Mouse (Mus musculus) spleen, postnatal 4 days (tissue): ENCODE measurements around the gene Sap25.
"Not testable (repeated sequence)": the region's sequence is repeated elsewhere in the genome, so short reads cannot be mapped to it uniquely, and the experiment has no call there.

Experiments used
- DNase-seq, 2 experiments: peaks; one replicate each; pipeline ENCODE4 v3.0.0; 2022; ENCODE audit warnings: low spot score in 2 of 2

Gene Sap25

DNA sequence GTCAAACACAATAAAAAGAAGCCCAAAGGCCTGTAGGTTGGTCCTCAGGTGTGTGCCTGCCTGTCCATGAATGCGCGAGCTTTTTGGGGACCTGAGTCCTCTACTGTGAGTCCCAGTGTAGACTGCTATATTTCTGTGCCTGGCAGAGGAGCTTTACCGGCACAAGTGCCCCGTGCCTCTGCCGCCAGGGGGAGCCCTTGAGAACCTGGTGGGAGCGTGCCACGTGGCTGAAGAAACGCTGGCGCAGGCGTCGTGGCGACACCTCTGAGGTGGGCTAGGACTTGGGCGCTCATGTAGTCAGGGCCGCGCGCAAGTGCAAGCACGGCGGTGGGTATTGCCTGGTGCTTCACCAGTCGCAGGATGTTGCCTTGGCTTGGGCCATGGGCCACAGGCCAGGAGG, at the start of gene Sap25:
Gene Sap25, plus strand, starts transcription at position 281 of the 400 bp plus-strand sequence.
- peak; percentile 66 to 88 for DNase-seq

DNA sequence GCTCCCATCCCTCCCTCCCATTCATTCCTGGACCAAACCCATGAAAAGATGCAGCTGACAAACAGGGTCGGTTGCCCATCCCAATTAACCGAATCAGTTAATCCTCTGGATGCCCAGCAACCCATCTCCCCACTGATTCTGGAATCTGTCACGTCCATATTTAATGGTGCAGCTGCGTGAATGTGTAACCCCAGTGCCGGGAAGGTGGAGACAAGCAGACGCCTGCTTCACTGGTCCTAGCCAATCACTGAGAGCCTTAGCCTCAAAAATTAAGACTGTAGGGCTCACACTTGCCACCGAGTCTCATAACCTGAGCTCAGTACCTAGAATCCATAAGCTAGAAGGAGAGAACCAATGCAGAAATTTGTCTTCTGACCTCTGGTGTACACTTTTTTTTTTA, 45.2 kb upstream of the Sap25 start:
- DNase-seq, result no peak

DNA sequence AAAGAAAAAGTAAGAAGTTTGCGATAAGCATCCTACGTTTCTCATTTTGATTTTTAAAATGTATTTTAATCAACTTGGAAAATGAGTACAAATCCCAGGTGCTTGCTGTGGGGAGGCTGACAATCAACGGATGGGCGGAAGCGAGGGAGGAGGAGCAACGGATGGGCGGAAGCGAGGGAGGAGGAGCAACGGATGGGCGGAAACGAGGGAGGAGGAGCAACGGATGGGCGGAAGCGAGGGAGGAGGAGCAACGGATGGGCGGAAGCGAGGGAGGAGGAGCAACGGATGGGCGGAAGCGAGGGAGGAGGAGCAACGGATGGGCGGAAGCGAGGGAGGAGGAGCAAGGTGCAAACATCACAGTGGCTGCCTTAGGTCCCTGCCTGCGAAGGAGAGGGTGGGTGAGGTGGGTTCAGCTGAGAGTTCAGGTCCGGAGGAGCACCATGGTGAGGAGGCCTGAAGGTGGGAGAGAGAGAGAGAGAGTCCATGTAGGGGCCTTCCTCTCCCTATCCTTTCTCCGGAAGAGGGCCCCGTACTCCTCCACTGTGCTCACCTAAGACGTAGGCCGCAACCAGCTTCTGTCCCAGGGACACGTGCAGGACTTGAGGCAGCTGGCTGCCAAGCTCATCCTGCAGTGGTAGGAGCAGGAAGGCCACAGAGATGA, 44.4 kb upstream of the Sap25 start:
- DNase-seq, result peak in 1 of 2 experiments; percentile 36

DNA sequence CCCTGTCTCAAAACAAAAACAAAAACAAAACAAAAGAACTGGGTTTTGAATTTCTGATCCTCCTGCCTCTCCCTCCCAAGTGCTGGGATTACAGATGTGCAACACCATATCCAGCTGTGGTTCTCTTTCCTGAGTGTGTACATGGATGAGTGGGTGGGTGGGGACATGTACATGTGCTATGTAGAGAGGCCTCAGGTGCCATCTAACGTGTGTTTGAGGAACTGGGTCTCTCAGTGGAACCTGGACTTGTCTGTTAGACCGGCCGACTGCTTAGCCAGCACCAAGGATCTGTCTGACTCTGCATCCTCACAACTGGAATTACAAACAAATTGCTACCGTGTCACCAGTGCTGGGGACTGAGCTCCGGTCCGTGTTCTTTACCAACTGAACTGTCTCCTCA, 43.5 kb upstream of the Sap25 start:
- DNase-seq, result no peak

- DNase-seq, result no peak
These were observed 42.9 kb upstream of the Sap25 start for GRCm38 (mm10) chr5:137598100-137598826.

DNA sequence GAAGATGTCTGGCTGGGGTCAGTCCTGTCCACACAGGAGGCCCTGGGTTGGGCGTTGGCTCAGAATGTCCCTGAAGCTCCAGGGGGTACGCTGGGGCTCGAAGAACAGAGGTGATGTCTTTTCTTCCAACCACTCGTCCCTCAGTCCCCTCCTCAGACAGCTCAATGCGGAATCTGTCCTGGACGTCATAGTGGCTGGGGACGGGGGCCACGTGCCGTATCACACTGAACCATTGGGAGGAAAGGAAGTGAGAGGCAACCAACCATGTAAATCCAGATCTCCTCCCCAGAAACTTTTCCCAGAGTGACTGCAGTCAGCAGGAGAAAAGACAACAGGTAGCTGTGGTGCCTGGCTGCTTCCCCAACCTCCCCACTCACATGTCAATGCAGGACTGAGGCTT, 41.5 kb upstream of the Sap25 start:
- DNase-seq, result no peak

- DNase-seq, result no peak
These were observed 40.9 kb upstream of the Sap25 start for GRCm38 (mm10) chr5:137600281-137600618.

DNA sequence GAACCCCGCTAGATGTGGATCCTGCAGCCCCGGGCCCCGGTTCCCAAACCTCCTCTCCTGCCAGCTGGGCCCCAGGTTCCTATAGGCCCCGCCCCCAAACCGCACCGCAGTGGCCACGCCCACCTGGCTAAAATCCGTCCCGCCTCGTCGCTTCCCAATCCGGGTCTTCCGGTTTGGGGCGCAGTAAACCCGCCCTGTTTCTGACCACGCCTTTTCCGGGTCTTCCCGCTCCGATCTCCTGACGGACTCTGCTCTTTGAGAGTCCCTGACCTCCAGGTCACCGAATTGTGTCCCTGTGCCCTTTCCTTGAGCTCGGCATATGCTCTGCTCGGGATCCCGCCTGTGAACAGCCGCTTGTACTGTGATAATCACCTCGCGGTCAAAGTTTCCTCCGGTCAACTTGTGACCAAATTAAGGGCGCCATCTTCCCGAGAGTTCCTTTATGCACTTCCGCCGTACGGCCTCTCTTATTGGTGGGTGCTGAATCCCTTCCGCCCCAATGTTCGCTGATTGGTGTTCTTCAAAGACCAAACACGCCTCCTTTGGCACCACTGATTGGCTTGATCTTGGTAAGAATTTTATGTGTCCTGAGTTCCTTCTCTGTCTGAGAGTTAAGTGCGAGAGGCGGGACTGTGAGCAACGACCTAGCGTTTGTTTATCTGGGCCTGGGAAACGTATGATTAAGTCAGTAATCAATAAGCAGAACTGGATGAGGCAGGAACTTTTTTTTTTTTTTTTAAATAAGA, 40.3 kb upstream of the Sap25 start, which contains the start of gene Mospd3:
Gene Mospd3, minus strand, starts transcription at position 440 of the 746 bp plus-strand sequence.
- peak; percentile 98 to 99 for DNase-seq

DNA sequence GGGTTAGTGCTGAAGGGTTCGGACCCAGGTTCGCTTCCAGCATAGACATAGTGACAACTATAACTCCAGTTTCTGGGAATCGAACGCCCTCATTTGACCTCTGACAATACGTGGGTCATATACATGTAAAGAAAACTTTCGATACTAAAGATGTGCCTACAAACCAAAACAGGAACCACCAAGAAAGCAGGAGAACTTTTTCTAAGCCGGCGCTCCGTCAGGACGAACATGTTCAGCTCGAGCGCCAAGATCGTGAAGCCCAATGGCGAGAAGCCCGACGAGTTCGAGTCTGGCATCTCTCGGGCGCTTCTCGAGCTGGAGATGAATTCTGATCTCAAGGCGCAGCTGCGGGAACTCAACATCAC, 39.8 kb upstream of the Sap25 start:
- DNase-seq, result no peak

DNA sequence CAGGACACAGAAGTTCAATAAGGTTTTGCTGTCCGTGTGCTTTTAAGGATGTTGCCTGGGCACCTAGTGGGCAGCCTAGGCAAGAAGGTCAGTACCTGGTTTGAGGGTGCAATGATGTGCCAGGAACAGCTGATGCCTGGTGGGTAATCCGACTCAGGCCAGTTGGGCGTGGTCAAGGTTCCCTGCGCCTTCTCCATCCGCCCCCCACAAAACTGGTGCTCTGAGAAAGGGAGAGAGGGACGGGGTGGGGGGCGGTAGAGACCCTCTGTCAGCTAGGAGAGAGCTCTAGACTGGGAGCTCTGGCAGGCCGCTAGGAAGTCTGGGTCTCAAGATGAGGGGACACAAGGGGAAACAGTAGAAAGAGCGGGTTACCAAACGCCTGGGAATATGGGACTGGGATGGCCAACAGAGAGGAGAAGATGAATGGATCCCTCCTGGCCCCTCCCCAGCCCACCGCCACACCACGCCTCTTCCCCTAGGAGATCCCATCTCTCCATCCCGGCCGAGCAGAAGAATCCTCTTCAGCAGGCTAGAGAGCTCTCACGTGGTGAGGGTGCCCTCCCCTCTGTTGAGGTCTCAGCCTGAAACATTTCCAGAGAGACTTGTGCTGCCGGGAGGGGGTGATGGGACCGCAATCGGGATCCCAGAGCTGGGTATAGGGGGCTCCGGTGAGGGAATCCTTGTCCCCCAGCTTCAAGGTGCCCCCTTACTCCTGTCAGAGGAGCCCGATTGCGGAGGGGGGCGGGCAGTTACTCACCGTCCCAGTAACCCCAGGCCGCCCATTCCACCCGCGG, 33.1 kb upstream of the Sap25 start:
- no peak for DNase-seq

- no peak for DNase-seq
These were observed 32.4 kb upstream of the Sap25 start for GRCm38 (mm10) chr5:137608654-137609190.

DNA sequence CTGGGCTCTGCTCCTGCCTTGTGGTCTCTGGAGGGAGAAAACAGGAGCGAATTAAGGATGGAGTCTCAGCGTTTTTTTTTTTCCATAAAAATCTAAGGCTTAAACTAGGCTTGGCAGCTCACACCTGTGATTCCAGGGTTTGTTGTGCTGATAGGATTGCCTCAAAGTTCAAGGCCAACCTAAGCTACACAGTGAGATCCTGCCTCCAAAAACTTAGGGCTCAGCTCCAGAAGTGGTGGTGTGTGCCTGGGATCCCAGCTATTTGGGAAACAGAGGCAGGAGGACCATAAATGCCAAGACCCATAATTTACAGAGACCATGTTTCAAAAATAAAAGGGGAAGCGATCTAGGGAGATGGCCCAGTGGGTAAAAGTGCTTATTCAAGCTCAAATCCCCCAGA, 31.8 kb upstream of the Sap25 start:
- DNase-seq, result no peak

DNA sequence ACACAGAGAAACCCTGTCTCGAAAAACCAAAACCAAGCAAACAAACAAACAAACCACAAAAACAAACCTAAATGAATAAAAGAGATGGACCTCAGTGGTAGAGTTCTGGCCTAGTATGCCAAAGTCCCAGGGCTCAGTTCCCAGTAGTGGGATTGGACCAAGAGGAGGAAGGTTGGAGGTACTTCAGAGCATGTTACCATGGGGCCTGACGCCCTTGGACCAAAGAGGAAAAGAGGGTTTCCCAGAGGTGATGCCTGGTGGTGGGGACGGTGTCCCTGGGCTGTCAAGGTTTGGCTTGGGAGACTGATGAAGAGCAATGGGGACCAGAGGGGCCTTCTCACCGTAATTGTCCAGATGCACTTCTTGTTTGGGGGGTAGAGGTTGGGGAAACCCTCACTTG, 31.1 kb upstream of the Sap25 start:
- no peak for DNase-seq

DNA sequence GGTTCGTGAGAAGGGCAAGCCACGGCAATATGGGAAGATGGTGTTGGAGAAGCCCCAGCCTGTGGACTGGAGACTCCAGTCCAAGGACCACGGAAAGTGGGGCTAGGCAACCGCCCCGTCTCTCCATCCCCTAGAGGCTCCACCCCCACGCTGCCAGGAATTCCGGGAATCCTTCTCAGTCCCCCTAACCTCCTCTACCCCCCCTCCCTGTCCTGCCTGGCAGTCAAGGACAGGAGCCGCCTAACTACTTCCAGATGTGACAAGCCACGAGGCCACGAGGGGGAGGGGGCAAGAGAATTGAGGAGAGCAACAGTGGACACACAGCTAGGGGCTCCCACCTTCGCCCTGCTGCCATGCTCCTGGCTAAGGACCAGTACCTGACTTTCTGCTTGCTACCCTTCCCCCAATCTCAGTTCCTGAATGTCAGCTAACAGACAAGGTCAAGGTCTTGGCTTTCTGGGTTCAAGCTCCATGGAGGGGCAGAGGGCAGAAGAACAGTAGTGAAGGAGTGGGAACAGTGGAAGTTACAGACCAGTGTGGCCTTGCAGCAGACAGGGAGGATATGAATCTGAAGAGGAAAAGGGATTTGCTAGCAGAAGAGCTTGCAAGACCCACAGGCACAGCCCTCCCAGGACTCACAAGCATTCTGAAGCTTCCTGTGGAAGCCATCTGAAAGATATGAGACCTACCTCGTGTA, 30.4 kb upstream of the Sap25 start:
- no peak for DNase-seq

DNA sequence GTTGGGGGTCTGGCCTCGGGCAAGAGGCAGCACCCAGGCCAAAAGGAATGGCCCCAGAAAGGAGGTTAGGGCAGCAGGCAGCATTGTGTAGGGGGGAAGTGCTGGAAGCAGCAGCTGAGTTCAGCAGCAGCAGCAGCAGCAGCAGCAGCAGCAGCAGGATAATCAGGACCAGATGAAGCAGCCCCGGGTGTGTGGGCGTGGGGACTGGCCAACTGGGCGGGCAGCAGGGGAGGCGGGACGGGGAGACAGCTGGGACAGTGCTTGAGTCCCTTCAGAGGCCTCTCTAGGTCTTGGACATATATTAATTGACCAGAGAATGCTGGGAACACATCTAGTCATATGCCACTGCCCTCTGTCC, 29.9 kb upstream of the Sap25 start:
- DNase-seq, result no peak

GRCm38 (mm10) chr5:137613076-137613475, 28.1 kb upstream of the Sap25 start:
- DNase-seq, result no peak

- DNase-seq, result no peak
These were observed 27.6 kb upstream of the Sap25 start, which contains the start of gene Pcolce for GRCm38 (mm10) chr5:137613550-137613949. Gene Pcolce (minus strand): TSS chr5:137613784.

- not testable (repeated sequence) for DNase-seq
These were observed 26.2 kb upstream of the Sap25 start for GRCm38 (mm10) chr5:137614921-137615320.

DNA sequence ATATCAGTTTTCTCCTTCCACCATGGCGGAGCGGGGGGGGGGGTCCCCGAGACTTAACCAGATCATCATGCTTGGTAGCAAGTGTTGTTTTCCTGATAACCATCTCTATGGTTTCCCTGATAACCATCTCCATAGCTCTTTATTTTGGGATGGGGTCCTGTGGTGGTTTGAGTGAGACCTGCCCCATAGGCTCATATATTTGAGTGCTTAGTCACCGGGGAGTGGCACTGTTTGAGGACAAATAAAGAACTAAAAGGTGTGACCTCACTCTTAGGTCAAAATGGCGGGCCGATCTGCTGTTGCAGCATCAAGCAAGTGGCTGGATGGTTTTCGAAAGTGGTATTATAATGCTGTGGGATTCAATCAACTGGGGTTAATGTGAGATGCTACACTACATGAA, 25.8 kb upstream of the Sap25 start:
- no peak for DNase-seq

DNA sequence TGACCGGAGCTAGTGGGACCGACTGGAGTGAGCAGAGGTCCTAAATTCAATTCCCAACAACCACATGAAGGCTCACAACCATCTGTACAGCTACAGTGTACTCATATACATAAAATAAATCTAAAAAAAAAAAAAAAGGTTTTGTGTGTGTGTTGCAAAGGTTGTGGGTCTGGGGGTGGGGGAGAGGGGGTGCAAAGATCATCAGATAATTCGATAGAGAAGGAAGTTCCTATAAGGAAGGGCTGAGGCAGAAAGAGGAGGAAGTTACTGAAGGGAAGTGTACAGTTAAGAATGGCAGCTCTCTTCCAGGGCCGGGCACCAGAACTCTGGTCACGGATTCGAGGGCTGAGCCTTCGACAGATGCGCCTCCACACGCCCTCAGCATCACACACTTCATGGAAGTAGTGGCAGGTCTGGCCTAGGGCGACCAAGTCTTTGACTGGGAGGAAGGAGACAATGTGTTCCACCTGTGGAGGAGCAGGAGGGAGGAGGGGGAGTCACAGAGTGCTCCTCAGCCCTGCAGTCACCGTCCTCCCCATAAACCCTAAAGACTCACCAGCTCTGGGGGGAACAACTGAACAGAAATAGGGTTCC, 17.1 kb upstream of the Sap25 start:
- peak in 1 of 2 experiments; percentile 62 for DNase-seq

DNA sequence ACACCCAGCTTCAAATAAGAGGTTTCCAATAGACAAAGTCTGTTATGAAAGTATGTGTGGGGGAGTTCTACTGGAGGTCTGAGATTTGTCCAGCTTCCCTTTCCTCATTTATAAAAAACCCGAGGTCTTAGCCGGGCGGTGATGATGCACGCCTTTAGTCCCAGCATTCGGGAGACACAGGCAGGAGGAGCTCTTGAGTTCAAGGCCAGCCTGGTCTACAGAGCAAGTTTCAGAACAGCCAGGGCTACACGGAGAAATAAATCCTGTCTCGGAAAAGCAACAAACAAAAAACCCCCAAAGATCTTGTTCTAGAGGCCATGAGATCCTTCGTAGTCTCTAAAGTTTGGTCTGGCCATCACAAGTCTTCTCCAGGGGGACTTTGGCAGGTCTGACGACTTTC, 13.1 kb upstream of the Sap25 start:
- no peak for DNase-seq
